Mouse (Mus musculus) testis, postnatal 10 days (tissue): ENCODE measurements around the gene Rgl2.

Experiments
- DNase-seq: peaks from one replicate; pipeline ENCODE4 v3.0.0; 2021; ENCODE audit warnings: low spot score

The Rgl2 gene

GRCm38 (mm10) chr17:33909077-33909868, 20.1 kb upstream of the Rgl2 start, which contains the start of gene Daxx:
TSS of gene Daxx (plus strand) at chr17:33909414.
- DNase-seq, result peak; percentile 99

- no peak for DNase-seq
Measured at GRCm38 (mm10) chr17:33909869-33910250, 19.5 kb upstream of the Rgl2 start.

DNA sequence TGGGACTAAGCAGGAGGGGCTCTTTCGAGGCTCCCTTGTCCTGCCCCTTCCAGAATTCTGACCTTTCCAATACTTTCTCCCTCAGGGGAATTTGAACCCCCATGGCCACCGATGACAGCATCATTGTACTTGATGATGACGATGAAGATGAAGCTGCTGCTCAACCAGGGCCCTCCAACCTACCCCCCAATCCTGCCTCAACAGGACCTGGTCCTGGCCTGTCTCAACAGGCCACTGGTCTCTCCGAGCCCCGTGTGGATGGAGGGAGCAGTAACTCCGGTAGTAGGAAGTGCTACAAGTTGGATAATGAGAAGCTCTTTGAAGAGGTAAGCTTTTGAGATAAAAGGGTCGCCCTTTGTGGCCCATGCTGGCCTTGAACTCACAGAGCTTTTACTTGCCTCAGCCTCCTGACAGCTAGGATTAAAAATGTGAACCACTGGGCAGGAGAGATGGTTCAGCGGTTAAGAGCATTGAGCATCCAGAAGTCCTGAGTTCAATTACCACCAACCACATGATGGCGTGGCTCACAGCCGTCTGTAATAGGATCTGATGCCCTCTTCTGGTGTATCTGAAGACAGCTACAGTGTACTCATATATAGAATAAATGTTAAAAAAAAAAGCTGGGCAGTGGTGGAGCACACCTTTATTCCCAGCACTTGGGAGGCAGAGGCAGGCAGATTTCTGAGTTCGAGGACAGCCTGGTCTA, 18.8 kb upstream of the Rgl2 start:
- DNase-seq, result no peak

DNA sequence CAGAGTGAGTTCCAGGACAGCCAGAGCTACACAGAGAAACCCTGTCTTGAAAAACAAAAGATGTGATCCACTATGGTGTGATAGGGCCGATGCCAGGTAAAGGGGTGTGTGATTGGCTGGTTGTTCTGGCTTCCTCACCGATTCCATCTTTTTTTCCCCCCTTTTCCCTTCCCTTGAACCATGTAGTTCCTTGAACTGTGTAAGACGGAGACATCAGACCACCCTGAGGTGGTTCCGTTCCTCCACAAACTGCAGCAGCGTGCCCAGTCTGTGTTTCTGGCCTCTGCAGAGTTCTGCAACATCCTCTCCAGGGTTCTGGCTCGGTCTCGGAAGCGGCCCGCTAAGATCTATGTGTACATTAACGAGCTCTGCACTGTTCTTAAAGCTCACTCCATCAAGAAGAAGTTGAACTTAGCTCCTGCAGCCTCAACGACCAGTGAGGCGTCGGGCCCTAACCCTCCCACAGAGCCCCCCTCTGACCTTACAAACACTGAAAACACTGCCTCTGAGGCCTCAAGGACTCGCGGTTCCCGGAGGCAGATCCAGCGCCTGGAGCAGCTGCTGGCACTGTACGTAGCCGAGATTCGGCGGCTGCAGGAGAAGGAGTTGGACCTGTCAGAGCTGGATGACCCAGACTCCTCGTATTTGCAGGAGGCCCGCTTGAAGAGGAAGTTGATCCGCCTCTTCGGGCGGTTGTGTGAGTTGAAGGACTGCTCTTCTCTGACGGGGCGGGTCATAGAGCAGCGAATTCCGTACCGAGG, 18.1 kb upstream of the Rgl2 start:
- DNase-seq, result no peak

GRCm38 (mm10) chr17:33911813-33912414, 17.4 kb upstream of the Rgl2 start:
- DNase-seq, result no peak

DNA sequence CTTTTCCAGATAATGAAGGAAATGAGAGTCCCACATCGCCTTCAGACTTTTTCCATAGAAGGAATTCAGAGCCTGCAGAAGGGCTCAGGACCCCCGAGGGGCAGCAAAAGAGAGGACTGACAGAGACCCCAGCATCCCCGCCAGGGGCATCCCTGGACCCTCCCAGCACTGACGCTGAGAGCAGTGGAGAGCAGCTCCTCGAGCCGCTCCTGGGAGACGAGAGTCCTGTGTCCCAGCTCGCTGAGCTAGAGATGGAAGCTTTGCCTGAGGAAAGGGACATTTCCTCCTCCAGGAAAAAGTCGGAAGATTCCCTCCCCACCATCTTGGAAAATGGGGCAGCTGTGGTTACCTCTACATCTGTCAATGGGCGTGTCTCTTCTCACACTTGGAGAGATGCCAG, 16.1 kb upstream of the Rgl2 start:
- DNase-seq, result no peak

DNA sequence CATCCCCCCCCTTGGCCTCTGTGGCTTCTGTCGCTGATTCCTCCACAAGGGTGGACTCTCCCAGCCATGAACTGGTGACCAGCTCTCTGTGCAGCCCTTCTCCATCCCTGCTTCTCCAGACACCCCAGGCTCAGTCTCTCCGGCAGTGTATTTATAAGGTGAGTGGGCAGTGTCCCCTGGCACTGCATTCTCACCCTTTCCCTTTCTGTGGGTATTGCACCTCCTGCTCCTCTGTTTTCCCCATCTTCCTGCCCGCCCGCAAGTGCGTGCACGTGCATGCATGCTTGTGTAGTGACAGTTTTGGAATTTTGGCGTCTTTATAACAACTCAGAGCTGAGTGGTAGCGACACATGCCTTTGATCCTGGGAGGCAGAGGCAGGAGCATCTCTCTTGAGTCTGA, 15.4 kb upstream of the Rgl2 start:
- no peak for DNase-seq

DNA sequence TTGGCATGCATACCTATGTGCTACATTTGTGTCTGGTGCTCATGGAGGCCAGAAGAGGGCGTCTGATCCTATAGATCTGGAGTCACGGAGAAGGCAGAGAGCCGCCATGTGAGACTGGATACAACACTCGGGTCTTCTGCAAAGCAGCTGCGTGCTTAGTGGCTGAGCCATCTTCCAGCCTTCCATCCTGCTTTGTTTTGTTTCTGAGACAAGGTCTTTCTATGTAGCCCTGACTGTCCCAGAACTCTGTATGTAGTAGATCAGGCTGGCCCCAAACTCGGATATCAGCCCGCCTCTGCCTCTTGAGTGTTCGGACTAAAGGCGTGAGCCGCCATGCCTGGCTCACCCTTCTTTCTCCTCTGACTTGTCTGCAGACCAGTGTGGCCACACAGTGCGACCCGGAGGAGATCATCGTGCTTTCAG, 14.4 kb upstream of the Rgl2 start:
- DNase-seq, result no peak

GRCm38 (mm10) chr17:33915671-33916250, 13.6 kb upstream of the Rgl2 start, which contains the start of the genes Tapbp and Zbtb22:
TSS of gene Tapbp (plus strand) at chr17:33915899.
TSS of gene Zbtb22 (plus strand) at chr17:33915904.
- DNase-seq, result peak; percentile 97

DNA sequence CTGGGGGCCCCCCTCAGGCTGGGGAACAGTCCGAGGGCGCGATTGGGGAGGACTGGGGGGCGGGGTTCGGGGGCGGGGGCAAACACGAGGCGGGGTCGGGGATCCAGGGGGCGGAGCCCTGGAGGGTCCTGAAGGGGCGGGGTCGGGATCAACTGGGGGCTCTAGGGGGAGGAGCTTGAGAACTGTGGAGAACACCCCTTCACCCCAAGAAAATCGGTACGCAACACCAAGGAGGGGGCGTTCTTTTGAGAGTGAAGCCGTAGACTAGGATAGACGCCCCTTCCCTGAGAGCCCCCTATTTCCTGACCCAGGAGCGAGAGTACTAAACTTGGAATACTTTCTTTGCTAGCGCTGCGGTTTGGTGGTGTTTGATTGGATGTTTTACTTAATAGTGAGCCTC, 13.0 kb upstream of the Rgl2 start:
- DNase-seq, result no peak

GRCm38 (mm10) chr17:33916847-33917655, 12.3 kb upstream of the Rgl2 start:
- DNase-seq, result peak; percentile 52

DNA sequence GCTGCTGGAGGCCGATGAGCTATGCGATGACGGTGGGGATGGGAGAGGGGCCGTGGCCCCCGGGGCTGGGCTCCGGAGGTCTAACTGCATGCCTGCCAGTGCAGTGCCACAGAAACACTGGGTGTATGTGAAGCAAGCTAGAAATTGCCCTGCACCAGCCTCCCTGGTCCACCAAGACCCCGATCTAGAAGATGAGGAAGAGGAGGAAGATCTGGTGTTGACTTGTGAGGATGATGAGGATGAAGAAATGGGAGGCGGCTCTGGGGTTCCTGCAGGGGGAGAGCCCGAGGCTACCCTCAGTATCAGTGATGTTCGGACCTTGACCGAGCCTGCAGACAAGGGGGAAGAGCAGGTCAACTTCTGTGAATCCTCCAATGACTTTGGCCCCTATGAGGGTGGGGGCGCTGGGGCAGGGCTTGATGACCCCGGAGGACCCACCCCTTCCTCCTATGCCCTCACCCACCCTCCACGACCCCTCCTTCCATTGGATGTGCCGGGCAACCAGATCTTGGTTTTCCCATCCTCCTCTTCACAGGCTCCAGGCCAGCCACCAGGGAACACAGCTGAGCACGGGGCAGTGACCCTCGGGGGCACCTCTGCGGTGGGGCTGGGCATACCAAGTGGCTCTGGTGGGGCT, 11.6 kb upstream of the Rgl2 start:
- no peak for DNase-seq

DNA sequence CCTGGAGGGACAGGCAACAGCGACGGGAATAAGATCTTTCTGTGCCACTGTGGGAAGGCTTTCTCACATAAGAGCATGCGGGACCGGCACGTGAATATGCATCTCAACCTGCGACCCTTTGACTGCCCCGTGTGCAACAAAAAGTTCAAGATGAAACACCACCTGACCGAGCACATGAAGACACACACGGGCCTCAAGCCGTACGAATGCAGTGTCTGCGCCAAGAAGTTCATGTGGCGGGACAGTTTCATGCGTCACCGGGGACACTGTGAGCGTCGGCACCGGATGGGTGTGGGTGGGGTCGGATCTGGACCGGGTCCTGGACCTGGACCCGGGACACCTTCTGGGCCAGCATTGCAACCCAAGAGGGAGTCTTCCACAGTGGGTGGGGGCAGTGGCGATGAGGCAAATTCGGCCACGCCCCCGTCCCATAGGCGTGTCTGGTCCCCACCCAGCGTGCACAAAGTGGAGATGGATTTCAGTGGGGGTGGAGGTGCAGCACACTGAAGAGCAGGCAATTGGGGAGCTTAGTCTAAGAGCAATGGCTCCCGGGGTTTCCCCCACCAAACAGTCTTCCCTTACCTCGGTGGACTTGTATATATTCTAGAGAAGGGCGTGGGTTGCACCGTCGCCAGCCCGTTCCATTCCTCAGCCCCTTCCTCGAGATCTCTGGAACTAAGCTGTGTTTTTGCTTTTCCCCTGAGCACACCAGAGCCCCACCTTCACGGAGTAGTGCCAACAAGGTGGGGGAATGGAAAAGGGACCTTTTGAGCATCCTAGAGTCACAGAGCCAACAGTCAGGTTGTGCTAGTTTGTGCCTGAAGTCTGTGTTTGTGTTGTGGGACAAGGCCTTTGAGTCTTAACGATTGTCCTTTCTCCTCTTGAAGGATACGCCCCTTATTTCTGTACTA, 10.8 kb upstream of the Rgl2 start:
- peak; percentile 75 for DNase-seq

DNA sequence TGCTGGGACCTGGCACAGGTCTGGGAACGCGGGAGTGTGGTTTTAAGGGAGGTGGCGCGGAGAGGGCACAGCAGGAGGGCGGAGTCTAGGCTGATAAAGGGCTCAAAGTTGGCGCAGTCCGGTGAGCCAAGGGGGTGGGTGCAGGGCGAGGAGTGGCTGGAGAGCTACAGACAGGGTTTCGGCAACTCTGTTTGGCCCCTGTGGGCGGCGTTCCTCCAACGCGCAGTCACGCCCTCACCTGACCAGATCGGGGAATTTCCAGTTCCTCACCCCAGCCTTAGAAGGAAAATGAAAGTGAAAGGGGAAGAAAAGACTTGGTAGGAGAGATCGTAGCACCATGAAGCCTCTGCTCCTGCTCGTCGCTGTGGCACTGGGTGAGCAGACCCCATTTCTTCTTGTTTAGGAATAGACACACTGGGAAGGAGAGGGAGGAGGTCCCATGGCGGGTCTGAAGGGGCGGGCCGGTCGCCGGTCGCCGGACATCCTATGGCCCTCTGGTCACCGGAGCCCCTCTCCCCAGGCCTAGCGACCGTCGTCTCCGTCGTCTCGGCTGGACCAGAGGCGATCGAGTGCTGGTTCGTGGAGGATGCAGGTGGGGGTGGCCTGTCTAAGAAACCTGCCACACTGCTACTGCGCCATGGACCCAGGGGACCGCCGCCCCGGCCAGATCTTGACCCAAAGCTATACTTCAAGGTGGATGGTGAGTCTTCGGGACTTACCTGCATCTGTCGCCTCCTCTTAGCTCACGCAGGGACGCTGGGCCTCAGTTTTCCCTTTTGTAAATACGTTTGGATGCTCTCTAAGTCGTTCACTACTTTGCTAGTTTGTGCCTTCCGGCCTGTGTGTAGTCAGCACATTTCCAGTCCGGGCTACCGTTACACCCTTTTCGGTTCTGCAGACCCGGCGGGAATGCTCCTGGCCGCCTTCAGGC, 9.7 kb upstream of the Rgl2 start:
- peak; percentile 88 for DNase-seq

- DNase-seq, result peak; percentile 92
Measured at GRCm38 (mm10) chr17:33920282-33921097, 8.9 kb upstream of the Rgl2 start.

GRCm38 (mm10) chr17:33921361-33921760, 8.0 kb upstream of the Rgl2 start:
- no peak for DNase-seq

GRCm38 (mm10) chr17:33924577-33925283, 4.6 kb upstream of the Rgl2 start:
- DNase-seq, result peak; percentile 80
